Mouse (Mus musculus) forebrain, embryonic 16.5 days (tissue): Measurements from ENCODE around the gene Atp7a. TPM values are rescaled to one million over a fixed set of nuclear protein-coding genes. Genes with fewer than 3 reads are reported as not detected.

Source experiments
- ATAC-seq: fragments of 200-750 bp; cut with Nextera tagmentation; 2 replicates; pipeline ENCODE4 v1.8.0; 2017; ENCODE audit warnings: mild to moderate bottlenecking, moderate library complexity
- H3K27ac ChIP-seq: fragments of 300-500 bp; sonication (generic); 2 replicates; pipeline ENCODE4 v1.5.1; 2014; ENCODE audit warnings: low read length, control low read depth
- H3K27me3 ChIP-seq: fragments of 300-500 bp; sonication (generic); replicated peaks from 2 replicates; pipeline ENCODE4 v1.6.1; 2014; ENCODE audit warnings: low read length; ENCODE audit not compliant: control insufficient read depth, insufficient read depth
- H3K36me3 ChIP-seq: fragments of 300-500 bp; sonication (generic); 2 replicates; pipeline ENCODE4 v1.6.1; 2014; ENCODE audit not compliant: control insufficient read depth, insufficient read depth
- H3K4me1 ChIP-seq: fragments of 300-500 bp; sonication (generic); replicated peaks from 2 replicates; pipeline ENCODE4 v1.6.1; 2014; ENCODE audit warnings: low read length; ENCODE audit not compliant: control insufficient read depth, insufficient read depth
- H3K4me2 ChIP-seq: fragments of 300-500 bp; sonication (generic); 2 replicates; pipeline ENCODE4 v1.6.1; 2014; ENCODE audit warnings: mild to moderate bottlenecking, low read length, control low read depth
- H3K4me3 ChIP-seq: fragments of 300-500 bp; sonication (generic); replicated peaks from 2 replicates; pipeline ENCODE4 v1.5.1; 2014; ENCODE audit warnings: mild to moderate bottlenecking, low read length, control low read depth
- H3K9ac ChIP-seq: fragments of 300-500 bp; sonication (generic); replicated peaks from 2 replicates; pipeline ENCODE4 v1.6.1; 2014; ENCODE audit warnings: low read depth, low read length, control low read depth
- H3K9me3 ChIP-seq: fragments of 300-500 bp; sonication (generic); 2 replicates; pipeline ENCODE4 v1.6.1; 2016; ENCODE audit warnings: low read length; ENCODE audit not compliant: control insufficient read depth
- WGBS: fragments of 180-500 bp; shearing (Covaris S2); extraction: QIAGEN DNeasy Blood & Tissue Kit; methylation state at CpG from one replicate; pipeline ENCODE4 v1.1.7; 2014; 5-methylcytosine and 5-hydroxymethylcytosine counted together
- polyA plus RNA-seq: library from polyadenylated mRNA; unstranded; fragments of >200 nt; fragmentation: Nextera tagmentation; extraction: Ambion mirVana; gene quantifications from 2 replicates; pipeline ENCODE4 v1.2.1, GENCODE M21; 2015

Atp7a gene
- polyA plus RNA-seq, 1 experiment from 2014 or later = 17.6 TPM

GRCm38 (mm10) chrX:106017102-106017501 lies 10.0 kb upstream of the Atp7a start:
- Histone ChIP-seq H3K9ac (no peak overlapping the region), H3K36me3 (no peaks in the 10 kb centered on the region; the same call in 1 of the 2 replicates), H3K4me3 (no peak overlapping the region), H3K9me3 (no peaks in the 10 kb centered on the region), H3K4me1 (peaks cover 5% of the 10 kb centered on the region), H3K4me2 (peak overlapping the region; percentile 19), H3K27ac (no peak overlapping the region), H3K27me3 (no peaks in the 10 kb centered on the region)
- no peak for ATAC-seq
- 87% methylated on average over 3 of the region's 3 CpGs for WGBS

DNA sequence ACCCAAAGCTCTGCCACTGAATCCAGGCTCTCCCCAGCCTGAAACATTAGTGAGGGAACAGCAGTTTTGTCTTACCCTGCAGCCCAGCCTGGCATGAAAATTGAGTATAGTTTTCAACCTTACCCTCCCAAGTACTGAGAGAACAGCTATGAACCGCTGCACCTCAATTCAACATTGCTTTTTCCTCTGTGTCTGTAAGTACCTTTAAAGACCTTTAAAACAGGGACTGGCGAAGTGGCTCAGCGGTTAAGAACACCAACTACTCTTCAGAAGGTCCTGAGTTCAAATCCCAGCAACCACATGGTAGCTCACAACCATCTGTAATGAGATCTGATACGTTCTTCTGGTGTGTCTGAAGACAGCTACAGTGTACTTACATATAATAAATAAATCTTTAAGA lies 9.6 kb upstream of the Atp7a start:
- WGBS = 92% methylated on average over 4 of the region's 4 CpGs
- no peak for ATAC-seq
- Histone ChIP-seq H3K9me3 (no peaks in the 10 kb centered on the region), H3K4me3 (no peak overlapping the region), H3K36me3 (no peaks in the 10 kb centered on the region; the same call in 1 of the 2 replicates), H3K9ac (no peak overlapping the region), H3K27me3 (no peaks in the 10 kb centered on the region), H3K4me1 (peaks cover 5% of the 10 kb centered on the region), H3K27ac (no peak overlapping the region), H3K4me2 (no peak overlapping the region)

GRCm38 (mm10) chrX:106027343-106027674 lies 233 bp downstream of the Atp7a start:
- no peak overlapping the region for H3K27ac ChIP-seq

GRCm38 (mm10) chrX:106030176-106030575 lies 3.1 kb downstream of the Atp7a start:
- no peak overlapping the region for H3K4me2 ChIP-seq
- H3K36me3 ChIP-seq = no peaks in the 10 kb centered on the region
- H3K27me3 ChIP-seq = no peaks in the 10 kb centered on the region
- WGBS = 75% methylated on average over 5 of the region's 5 CpGs
- H3K4me3 ChIP-seq = no peak overlapping the region
- peaks cover 7% of the 10 kb centered on the region for H3K4me1 ChIP-seq
- no peaks in the 10 kb centered on the region for H3K9me3 ChIP-seq
- H3K9ac ChIP-seq = no peak overlapping the region
- H3K27ac ChIP-seq = no peak overlapping the region
- no peak for ATAC-seq

More at GRCm38 (mm10) chrX:106027343-106027674, 233 bp downstream of the Atp7a start:
- WGBS = 19% methylated on average over 8 of the region's 8 CpGs
- H3K4me1 ChIP-seq = peaks cover 7% of the 10 kb centered on the region
- no peaks in the 10 kb centered on the region for H3K27me3 ChIP-seq
- peak overlapping the region; percentile 61 for H3K9ac ChIP-seq
- no peak for ATAC-seq
- peak overlapping the region; percentile 62 for H3K4me2 ChIP-seq
- H3K4me3 ChIP-seq = peak overlapping the region; percentile 69
- no peaks in the 10 kb centered on the region for H3K9me3 ChIP-seq
- no peaks in the 10 kb centered on the region for H3K36me3 ChIP-seq

GRCm38 (mm10) chrX:106031124-106031523 lies 4.0 kb downstream of the Atp7a start:
- H3K9ac ChIP-seq = no peak overlapping the region
- ATAC-seq = no peak
- no peak overlapping the region for H3K4me3 ChIP-seq
- no peak overlapping the region for H3K4me2 ChIP-seq
- no peaks in the 10 kb centered on the region for H3K27me3 ChIP-seq
- H3K27ac ChIP-seq = no peak overlapping the region
- H3K4me1 ChIP-seq = peaks cover 7% of the 10 kb centered on the region
- no peaks in the 10 kb centered on the region for H3K9me3 ChIP-seq
- no peaks in the 10 kb centered on the region for H3K36me3 ChIP-seq

DNA sequence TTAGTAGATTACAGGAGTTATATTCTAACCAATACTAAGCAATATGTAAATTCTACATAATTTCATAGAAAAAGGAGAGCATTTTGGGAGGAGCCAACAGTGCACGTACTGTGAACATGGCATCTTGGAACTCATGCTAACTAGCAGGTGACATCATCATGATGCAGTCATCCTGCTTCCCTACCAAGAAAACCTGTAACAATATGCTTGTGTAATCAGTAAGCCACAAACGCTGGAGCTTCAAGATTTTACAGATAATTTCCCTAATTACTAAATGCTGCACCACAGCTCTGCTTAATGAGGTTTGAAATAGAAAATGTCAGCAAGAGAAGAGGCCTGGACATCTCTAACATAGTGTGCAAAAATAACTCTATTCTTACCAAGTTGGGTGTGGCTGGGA lies 8.7 kb downstream of the Atp7a start:
- Histone ChIP-seq H3K27ac (no peak overlapping the region), H3K27me3 (no peaks in the 10 kb centered on the region), H3K9me3 (no peaks in the 10 kb centered on the region), H3K4me2 (no peak overlapping the region), H3K4me3 (no peak overlapping the region), H3K9ac (no peak overlapping the region), H3K4me1 (no peaks in the 10 kb centered on the region), H3K36me3 (no peaks in the 10 kb centered on the region)
- 41% methylated on average over 2 of the region's 2 CpGs for WGBS
- ATAC-seq = no peak

- H3K4me3 ChIP-seq = no peak overlapping the region
- H3K4me1 ChIP-seq = no peaks in the 10 kb centered on the region
- no peak for ATAC-seq
- H3K9ac ChIP-seq = no peak overlapping the region
- H3K9me3 ChIP-seq = no peaks in the 10 kb centered on the region
- WGBS = 77% methylated on average over 3 of the region's 3 CpGs
- H3K4me2 ChIP-seq = no peak overlapping the region
- H3K36me3 ChIP-seq = no peaks in the 10 kb centered on the region
- H3K27ac ChIP-seq = no peak overlapping the region
- H3K27me3 ChIP-seq = no peaks in the 10 kb centered on the region
Measured at GRCm38 (mm10) chrX:106037185-106037752, 10.2 kb downstream of the Atp7a start.

GRCm38 (mm10) chrX:106043863-106044617 lies 17.0 kb downstream of the Atp7a start:
- 39% methylated on average over 8 of the region's 8 CpGs for WGBS

DNA sequence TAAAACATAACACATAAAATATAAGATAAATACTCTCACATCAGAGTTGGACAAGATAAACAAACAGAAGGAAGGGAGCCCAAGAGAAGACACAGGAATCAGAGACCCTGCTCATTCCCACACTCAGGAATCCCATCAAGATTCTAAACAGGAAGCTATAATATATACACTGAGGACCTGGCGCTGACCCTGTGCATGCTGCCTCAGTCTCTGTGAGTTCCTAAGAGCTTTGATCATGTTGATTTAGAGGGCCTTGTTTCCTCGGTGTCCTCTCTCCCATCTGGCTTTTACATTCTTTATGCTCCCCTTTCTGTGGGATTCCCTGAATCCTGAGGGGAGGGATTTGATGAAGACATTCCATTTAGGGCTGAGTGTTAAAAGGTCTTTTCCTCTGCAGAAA lies 18.4 kb downstream of the Atp7a start:
- 73% methylated on average over 2 of the region's 2 CpGs for WGBS
- Histone ChIP-seq H3K9me3 (no peaks in the 10 kb centered on the region), H3K4me2 (no peak overlapping the region), H3K4me3 (no peak overlapping the region), H3K27ac (no peak overlapping the region), H3K27me3 (no peaks in the 10 kb centered on the region), H3K4me1 (peaks cover 8% of the 10 kb centered on the region), H3K36me3 (no peaks in the 10 kb centered on the region), H3K9ac (no peak overlapping the region)
- no peak for ATAC-seq

More at GRCm38 (mm10) chrX:106043863-106044617, 17.0 kb downstream of the Atp7a start:
- H3K9me3 ChIP-seq = no peaks in the 10 kb centered on the region
- peak; percentile 68; the same call in 1 of the 2 replicates for ATAC-seq
- H3K9ac ChIP-seq = no peak overlapping the region
- H3K36me3 ChIP-seq = no peaks in the 10 kb centered on the region
- H3K4me3 ChIP-seq = no peak overlapping the region
- no peak overlapping the region for H3K4me2 ChIP-seq
- no peak overlapping the region for H3K27ac ChIP-seq
- H3K4me1 ChIP-seq = peaks cover 8% of the 10 kb centered on the region
- no peaks in the 10 kb centered on the region for H3K27me3 ChIP-seq
